Mouse (Mus musculus) liver, embryonic 14.5 days (tissue): ENCODE results near the gene Rps6kb2. TPM values are rescaled to one million over a fixed set of nuclear protein-coding genes. Genes with fewer than 3 reads are reported as not detected.

Experiments
- ATAC-seq: fragments of 200-750 bp; cut with Nextera tagmentation; 2 replicates; pipeline ENCODE4 v1.8.0; 2017; ENCODE audit warnings: moderate number of reproducible peaks, mild to moderate bottlenecking, moderate library complexity; ENCODE audit not compliant: insufficient read depth
- DNase-seq, 3 experiments: peaks; one replicate each; pipeline ENCODE4 v3.0.0-alpha.2; 2012 to 2013; ENCODE audit warnings: low read depth in 3 of 3, low spot score in 3 of 3
- H3K27ac ChIP-seq: fragments of 300-500 bp; sonication (generic); 2 replicates; pipeline ENCODE4 v1.5.1; 2014; ENCODE audit warnings: moderate library complexity, mild to moderate bottlenecking, control low read depth, inconsistent platforms
- H3K27me3 ChIP-seq: fragments of 300-500 bp; sonication (generic); 2 replicates; pipeline ENCODE4 v1.6.1; 2014; ENCODE audit warnings: mild to moderate bottlenecking, low read length, moderate library complexity; ENCODE audit not compliant: control insufficient read depth, insufficient read depth
- H3K36me3 ChIP-seq: fragments of 300-500 bp; sonication (generic); replicated peaks from 2 replicates; pipeline ENCODE4 v1.6.1; 2014; ENCODE audit warnings: low read depth; ENCODE audit not compliant: control insufficient read depth, insufficient read depth
- H3K4me1 ChIP-seq, 2 experiments: fragments of 200-500 bp in 1 of 2; fragments of 300-500 bp in 1 of 2; sonication (generic) in 1 of 2; replicated peaks; 2 replicates each; pipeline ENCODE4 v1.6.1; 2012 to 2014; ENCODE audit warnings: antibody characterized with exemption in 1 of 2, inconsistent platforms in 1 of 2, low read length in 1 of 2; ENCODE audit not compliant: control insufficient read depth in 2 of 2, insufficient read depth in 2 of 2
- H3K4me2 ChIP-seq: fragments of 300-500 bp; sonication (generic); 2 replicates; pipeline ENCODE4 v1.6.1; 2014; ENCODE audit warnings: low read depth, mild to moderate bottlenecking, control low read depth, moderate library complexity
- H3K4me3 ChIP-seq, 2 experiments: fragments of 200-500 bp in 1 of 2; fragments of 300-500 bp in 1 of 2; sonication (generic) in 1 of 2; 2 replicates each; pipeline ENCODE4 v1.5.1; 2012 to 2014; ENCODE audit warnings: low read depth in 2 of 2, low read length in 2 of 2, mild to moderate bottlenecking in 2 of 2, control low read depth in 1 of 2, inconsistent platforms in 1 of 2, moderate library complexity in 1 of 2; ENCODE audit not compliant: insufficient read depth in 1 of 2
- H3K9ac ChIP-seq: fragments of 300-500 bp; sonication (generic); replicated peaks from 2 replicates; pipeline ENCODE4 v1.6.1; 2014; ENCODE audit warnings: mild to moderate bottlenecking, control low read depth, moderate library complexity
- H3K9me3 ChIP-seq: fragments of 300-500 bp; sonication (generic); 2 replicates; pipeline ENCODE4 v1.6.1; 2016; ENCODE audit warnings: low read length, mixed read lengths; ENCODE audit not compliant: control insufficient read depth
- CTCF ChIP-seq: IDR thresholded peaks from 2 replicates; pipeline ENCODE4 v1.5.1; 2016; ENCODE audit warnings: antibody characterized with exemption, low read depth, control low read depth
- EP300 ChIP-seq: IDR thresholded peaks from 2 replicates; pipeline ENCODE4 v1.6.1; 2016; ENCODE audit warnings: antibody characterized with exemption, low read depth
- WGBS: fragments of 180-500 bp; shearing (Covaris S2); extraction: QIAGEN DNeasy Blood & Tissue Kit; methylation state at CpG from one replicate; pipeline ENCODE4 v1.1.7; 2014; ENCODE audit not compliant: insufficient replicate concordance; 5-methylcytosine and 5-hydroxymethylcytosine counted together
- polyA plus RNA-seq, 2 experiments: library from polyadenylated mRNA; depleted of rRNA in 1 of 2; stranded (reverse) in 1 of 2; unstranded in 1 of 2; fragments of >200 nt; fragmentation: Nextera tagmentation in 1 of 2; extraction: Ambion mirVana in 1 of 2; gene quantifications; 2 replicates each; pipeline versions ENCODE4 v1.2.1 to v1.2.3; 2012 to 2014

Gene Rps6kb2
- polyA plus RNA-seq, 2 experiments: 19.2 to 19.9 TPM

DNA sequence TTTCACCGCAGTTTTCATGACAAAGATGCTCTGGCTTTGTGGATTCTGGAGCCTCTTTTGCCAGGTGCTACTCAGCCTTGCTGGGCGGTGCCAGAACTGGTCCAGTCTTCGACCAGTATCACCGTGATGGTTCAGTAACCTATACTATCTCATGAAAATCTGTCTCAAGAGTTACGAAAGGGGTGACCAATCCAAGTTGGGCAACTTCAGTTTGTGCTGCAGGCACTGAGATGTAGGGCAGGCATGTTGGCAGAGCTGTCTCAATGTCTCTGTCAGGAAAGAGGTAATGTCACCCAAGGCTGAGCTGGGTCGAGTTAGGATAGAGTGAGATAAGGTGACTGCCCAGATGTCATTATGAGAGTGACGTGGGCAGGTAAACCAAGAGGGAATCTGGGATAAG is 17.3 kb upstream of the Rps6kb2 start:
- H3K27me3 ChIP-seq: no peaks in the 10 kb centered on the region
- H3K4me1 ChIP-seq: peaks cover 0 to 9% of the 10 kb centered on the region in 2 experiments; a peak in 2 of 4 replicates
- H3K27ac ChIP-seq: no peak overlapping the region
- DNase-seq: no peak
- H3K4me2 ChIP-seq: no peak overlapping the region
- no peak overlapping the region for H3K4me3 ChIP-seq
- 64% methylated on average over 7 of the region's 7 CpGs for WGBS
- no peaks in the 10 kb centered on the region for H3K36me3 ChIP-seq
- no peaks in the 10 kb centered on the region for H3K9me3 ChIP-seq
- no peak for ATAC-seq
- no peak overlapping the region for H3K9ac ChIP-seq
- TF ChIP-seq EP300 (no peak), CTCF (no peak)

DNA sequence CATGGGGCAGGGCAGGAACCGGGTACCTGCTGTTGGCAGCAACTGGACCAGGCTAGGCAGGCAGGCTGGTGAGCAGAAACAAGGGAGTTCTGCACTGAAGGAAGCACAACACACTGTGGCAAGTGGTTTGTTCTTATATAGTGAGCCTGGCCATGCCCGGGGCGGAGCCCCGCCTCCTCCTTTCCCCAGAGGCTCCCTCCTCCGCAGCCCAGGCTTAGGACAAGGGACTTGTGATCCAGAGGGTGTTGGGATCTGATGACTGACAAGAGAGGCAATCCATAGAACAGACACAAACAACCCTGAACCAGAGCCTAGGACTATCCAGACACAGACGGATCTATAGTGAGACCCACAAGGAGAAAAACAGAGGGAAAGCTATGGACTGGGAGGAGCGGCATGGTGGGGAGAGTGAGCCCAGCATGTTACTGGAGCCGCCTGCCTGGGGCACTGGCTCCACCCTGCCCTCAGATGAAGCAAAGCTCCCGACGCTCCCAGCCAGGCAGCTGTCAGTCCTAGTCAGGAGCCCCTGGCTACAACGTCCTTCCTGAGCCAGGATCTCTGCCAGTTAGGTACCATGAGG is 12.3 kb upstream of the Rps6kb2 start, which contains the start of gene Carns1:
Gene Carns1, minus strand, starts transcription at position 112 of the 580 bp plus-strand sequence.
- H3K27ac ChIP-seq: no peak within 1 kb of the TSS
- DNase-seq (no peak), ATAC-seq (no peak)
- WGBS: 23% methylated on average over 11 of the region's 11 CpGs
- TF ChIP-seq EP300: no peak
- no peak for TF ChIP-seq CTCF
- H3K4me3 ChIP-seq: no peak within 1 kb of the TSS
- H3K27me3 ChIP-seq: no peaks in the 10 kb centered on the region
- peaks cover 0 to 6% of the 10 kb centered on the region in 2 experiments; a peak in 1 of 4 replicates for H3K4me1 ChIP-seq
- no peaks in the 10 kb centered on the region for H3K9me3 ChIP-seq
- H3K36me3 ChIP-seq: no peaks in the 10 kb centered on the region
- no peak within 1 kb of the TSS for H3K9ac ChIP-seq
- peak within 1 kb of the TSS; percentile 23; the same call in 1 of the 2 replicates for H3K4me2 ChIP-seq

DNA sequence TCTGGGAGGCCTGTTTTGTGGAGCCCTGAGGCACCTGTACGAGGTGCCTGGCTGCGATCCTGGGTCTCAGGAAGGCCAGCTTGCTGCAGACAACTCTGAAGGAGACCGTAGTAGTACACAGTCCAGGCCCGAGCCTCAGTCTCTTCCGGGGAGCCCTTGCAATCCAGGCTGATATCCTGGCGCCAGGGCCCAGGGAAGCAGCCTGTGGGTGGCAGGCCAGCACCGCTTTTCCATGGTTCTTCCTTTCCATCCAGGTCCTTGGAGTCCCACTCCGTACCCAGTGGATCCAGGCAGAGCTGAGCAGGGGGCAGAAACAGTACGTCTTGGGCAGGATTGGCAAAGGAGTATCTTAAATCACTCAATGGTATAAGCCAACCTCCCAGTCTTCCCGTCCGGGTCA is 9.8 kb upstream of the Rps6kb2 start:
- 60% methylated on average over 11 of the region's 11 CpGs for WGBS
- no peaks in the 10 kb centered on the region for H3K27me3 ChIP-seq
- H3K36me3 ChIP-seq: no peaks in the 10 kb centered on the region
- H3K4me2 ChIP-seq: no peak overlapping the region
- TF ChIP-seq EP300 (no peak), CTCF (no peak; the same call in 1 of the 2 replicates)
- no peaks in the 10 kb centered on the region for H3K9me3 ChIP-seq
- DNase-seq: no peak
- H3K27ac ChIP-seq: no peak overlapping the region
- H3K9ac ChIP-seq: no peak overlapping the region
- H3K4me3 ChIP-seq: no peak overlapping the region
- no peak for ATAC-seq
- peaks cover 4 to 12% of the 10 kb centered on the region in 2 experiments for H3K4me1 ChIP-seq

DNA sequence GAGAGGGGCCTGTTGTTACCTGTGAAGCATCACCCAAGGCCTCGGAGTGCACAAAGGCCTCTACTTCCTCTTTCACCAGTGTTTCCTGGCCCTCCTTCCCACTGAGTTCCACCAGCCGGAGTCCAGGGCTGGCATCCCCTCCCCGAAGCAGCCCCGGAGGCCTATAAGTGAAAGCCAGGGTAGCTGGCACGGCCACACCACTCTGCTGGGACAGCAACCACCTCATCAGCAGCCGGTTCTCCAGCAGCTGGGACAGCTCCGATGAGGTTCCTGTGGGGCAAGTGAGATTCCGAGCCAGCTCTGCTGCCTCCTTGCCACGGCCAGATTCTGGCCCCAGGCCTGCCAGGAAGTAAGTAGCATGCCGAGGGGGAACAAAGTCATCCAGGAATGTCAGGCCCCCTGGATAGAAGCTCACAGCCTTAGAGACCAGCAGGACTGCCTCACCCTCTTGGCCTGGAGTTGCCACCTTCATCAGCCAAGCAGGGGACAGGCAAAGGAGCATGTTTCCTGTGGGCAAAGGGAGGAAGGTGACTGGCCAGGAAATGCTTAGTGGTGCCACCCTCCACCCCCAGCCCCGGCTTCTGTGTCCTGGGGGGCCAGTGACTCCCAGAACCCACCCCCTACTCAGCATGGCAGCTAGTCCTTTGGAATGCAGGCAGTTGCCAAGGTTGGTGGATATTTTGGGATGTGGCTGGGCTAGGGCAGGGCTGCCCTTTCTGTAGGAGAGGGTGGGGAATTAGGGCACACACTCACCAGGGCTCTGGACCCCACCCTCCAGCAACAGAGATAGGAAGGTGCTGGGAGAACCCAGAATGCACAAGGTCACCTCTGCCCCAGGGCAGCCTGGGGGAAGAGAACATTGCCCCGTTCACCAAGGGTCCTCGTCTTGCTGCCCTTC is 8.5 kb upstream of the Rps6kb2 start:
- Histone ChIP-seq H3K9me3 (no peaks in the 10 kb centered on the region), H3K36me3 (no peaks in the 10 kb centered on the region), H3K4me2 (no peak overlapping the region), H3K9ac (no peak overlapping the region), H3K27ac (no peak overlapping the region), H3K4me1 (peaks cover 4 to 12% of the 10 kb centered on the region in 2 experiments), H3K4me3 (no peak overlapping the region), H3K27me3 (no peaks in the 10 kb centered on the region)
- 44% methylated on average over 13 of the region's 13 CpGs for WGBS
- ATAC-seq (no peak), DNase-seq (no peak)
- no peak for TF ChIP-seq CTCF
- no peak for TF ChIP-seq EP300

DNA sequence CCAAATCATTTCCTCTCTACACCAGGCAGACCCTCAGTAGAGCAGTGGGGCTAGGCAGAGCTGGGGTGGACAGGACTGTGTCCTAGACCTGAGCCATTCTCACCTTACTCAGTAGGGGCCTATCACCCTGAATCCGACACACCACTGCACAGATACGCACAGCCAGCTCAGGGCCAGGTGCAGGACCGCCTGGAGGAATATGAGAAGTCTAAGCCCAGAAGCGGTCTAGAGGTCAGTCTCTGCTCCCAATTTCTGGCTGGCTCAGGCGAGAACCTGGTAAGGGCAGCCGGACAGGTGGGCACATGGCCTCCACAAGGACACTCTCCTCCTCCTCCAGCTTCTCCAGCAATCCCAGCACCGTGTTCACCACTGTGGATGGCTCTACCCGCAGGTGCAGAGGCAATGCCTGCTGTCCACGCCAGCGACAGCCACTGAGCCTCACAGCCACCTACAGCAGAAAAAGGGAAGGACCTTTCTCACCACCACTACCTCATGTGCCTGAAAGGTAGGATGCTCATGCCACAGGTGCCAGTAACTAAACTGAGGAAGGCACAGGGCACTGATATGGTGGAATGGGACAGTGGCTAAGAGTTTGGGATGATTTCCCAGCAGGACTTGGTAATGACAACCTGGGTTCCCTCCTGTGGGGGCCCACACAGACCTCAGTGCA is 7.7 kb upstream of the Rps6kb2 start:
- TF ChIP-seq EP300 (no peak), CTCF (no peak)
- no peak overlapping the region for H3K4me3 ChIP-seq
- H3K4me1 ChIP-seq: peaks cover 4 to 12% of the 10 kb centered on the region in 2 experiments
- H3K9ac ChIP-seq: no peak overlapping the region
- ATAC-seq: no peak
- DNase-seq: no peak
- no peaks in the 10 kb centered on the region for H3K36me3 ChIP-seq
- 73% methylated on average over 10 of the region's 10 CpGs for WGBS
- no peaks in the 10 kb centered on the region for H3K9me3 ChIP-seq
- no peak overlapping the region for H3K27ac ChIP-seq
- no peak overlapping the region for H3K4me2 ChIP-seq
- no peaks in the 10 kb centered on the region for H3K27me3 ChIP-seq
